Mouse (Mus musculus): Measurements from ENCODE around the gene Gm20388. TPM values are rescaled to one million over a fixed set of nuclear protein-coding genes. Genes with fewer than 3 reads are reported as not detected.

The Gm20388 gene
- polyA plus RNA-seq, 1 experiment = 28.1 TPM

GRCm38 (mm10) chr8:120042542-120043312, 132.1 kb downstream of the Gm20388 start:
- H3K36me3 ChIP-seq (ENCODE audit: control insufficient read depth, insufficient read depth, low read length, poor library complexity, severe bottlenecking) = no peaks in the 10 kb centered on the region
- H3K27ac ChIP-seq (ENCODE audit: insufficient read depth, low read length) = no peak overlapping the region
- no peak overlapping the region for H3K9ac ChIP-seq (ENCODE audit: low read depth, poor library complexity, severe bottlenecking)
- no peaks in the 10 kb centered on the region for H3K27me3 ChIP-seq (ENCODE audit: control insufficient read depth, insufficient read depth, low read length, poor library complexity, severe bottlenecking)
- no peak overlapping the region for H3K4me3 ChIP-seq (ENCODE audit: low read depth, low read length)
- H3K9me3 ChIP-seq (replicated peaks; ENCODE audit: control insufficient read depth, insufficient read depth, low read length, poor library complexity, severe bottlenecking) = no peaks in the 10 kb centered on the region
- H3K4me1 ChIP-seq (ENCODE audit: control insufficient read depth, insufficient read depth, low read length) = no peaks in the 10 kb centered on the region
- TF ChIP-seq EP300 (IDR thresholded peaks at IDR 0.05; ENCODE audit: insufficient read depth, low read depth, low read length) (no peak), CTCF (IDR thresholded peaks at IDR 0.05; ENCODE audit: low read depth, low read length) (no peak), POLR2A (IDR thresholded peaks at IDR 0.05; ENCODE audit: insufficient read depth, low read length) (no peak)

- H3K27ac ChIP-seq (ENCODE audit: insufficient read depth, low read length) = no peak overlapping the region
- H3K9ac ChIP-seq (ENCODE audit: low read depth, poor library complexity, severe bottlenecking) = no peak overlapping the region
- H3K36me3 ChIP-seq (ENCODE audit: control insufficient read depth, insufficient read depth, low read length, poor library complexity, severe bottlenecking) = no peaks in the 10 kb centered on the region
- no peaks in the 10 kb centered on the region for H3K27me3 ChIP-seq (ENCODE audit: control insufficient read depth, insufficient read depth, low read length, poor library complexity, severe bottlenecking)
- H3K4me1 ChIP-seq (ENCODE audit: control insufficient read depth, insufficient read depth, low read length) = no peaks in the 10 kb centered on the region
- no peak overlapping the region for H3K4me3 ChIP-seq (ENCODE audit: low read depth, low read length)
- no peaks in the 10 kb centered on the region for H3K9me3 ChIP-seq (replicated peaks; ENCODE audit: control insufficient read depth, insufficient read depth, low read length, poor library complexity, severe bottlenecking)
- no peak for TF ChIP-seq POLR2A (IDR thresholded peaks at IDR 0.05; ENCODE audit: insufficient read depth, low read length)
These were observed 134.3 kb downstream of the Gm20388 start for GRCm38 (mm10) chr8:120044907-120045306.

- Histone ChIP-seq H3K27me3 (ENCODE audit: control insufficient read depth, insufficient read depth, low read length, poor library complexity, severe bottlenecking) (no peaks in the 10 kb centered on the region), H3K4me1 (ENCODE audit: control insufficient read depth, insufficient read depth, low read length) (no peaks in the 10 kb centered on the region), H3K27ac (ENCODE audit: insufficient read depth, low read length) (no peak overlapping the region), H3K9me3 (replicated peaks; ENCODE audit: control insufficient read depth, insufficient read depth, low read length, poor library complexity, severe bottlenecking) (no peaks in the 10 kb centered on the region), H3K4me3 (ENCODE audit: low read depth, low read length) (no peak overlapping the region), H3K9ac (ENCODE audit: low read depth, poor library complexity, severe bottlenecking) (no peak overlapping the region), H3K36me3 (ENCODE audit: control insufficient read depth, insufficient read depth, low read length, poor library complexity, severe bottlenecking) (no peaks in the 10 kb centered on the region)
- TF ChIP-seq EP300 (IDR thresholded peaks at IDR 0.05; ENCODE audit: insufficient read depth, low read depth, low read length) = no peak
- no peak for TF ChIP-seq CTCF (IDR thresholded peaks at IDR 0.05; ENCODE audit: low read depth, low read length)
- TF ChIP-seq POLR2A (IDR thresholded peaks at IDR 0.05; ENCODE audit: insufficient read depth, low read length) = no peak
These were observed 134.8 kb downstream of the Gm20388 start for GRCm38 (mm10) chr8:120045471-120045870.

- H3K4me1 ChIP-seq (ENCODE audit: control insufficient read depth, insufficient read depth, low read length) = no peaks in the 10 kb centered on the region
These were observed 135.8 kb downstream of the Gm20388 start for GRCm38 (mm10) chr8:120046258-120047020.

GRCm38 (mm10) chr8:120049949-120050348, 139.3 kb downstream of the Gm20388 start:
- Histone ChIP-seq H3K36me3 (ENCODE audit: control insufficient read depth, insufficient read depth, low read length, poor library complexity, severe bottlenecking) (no peaks in the 10 kb centered on the region), H3K4me3 (ENCODE audit: low read depth, low read length) (no peak overlapping the region), H3K27ac (ENCODE audit: insufficient read depth, low read length) (no peak overlapping the region), H3K27me3 (ENCODE audit: control insufficient read depth, insufficient read depth, low read length, poor library complexity, severe bottlenecking) (no peaks in the 10 kb centered on the region), H3K9me3 (replicated peaks; ENCODE audit: control insufficient read depth, insufficient read depth, low read length, poor library complexity, severe bottlenecking) (no peaks in the 10 kb centered on the region), H3K4me1 (ENCODE audit: control insufficient read depth, insufficient read depth, low read length) (no peaks in the 10 kb centered on the region), H3K9ac (ENCODE audit: low read depth, poor library complexity, severe bottlenecking) (no peak overlapping the region)
- TF ChIP-seq CTCF (IDR thresholded peaks at IDR 0.05; ENCODE audit: low read depth, low read length) = no peak

More at GRCm38 (mm10) chr8:120046258-120047020, 135.8 kb downstream of the Gm20388 start:
- no peaks in the 10 kb centered on the region for H3K36me3 ChIP-seq (ENCODE audit: control insufficient read depth, insufficient read depth, low read length, poor library complexity, severe bottlenecking)
- H3K27me3 ChIP-seq (ENCODE audit: control insufficient read depth, insufficient read depth, low read length, poor library complexity, severe bottlenecking) = no peaks in the 10 kb centered on the region
- no peak overlapping the region for H3K4me3 ChIP-seq (ENCODE audit: low read depth, low read length)
- H3K9ac ChIP-seq (ENCODE audit: low read depth, poor library complexity, severe bottlenecking) = no peak overlapping the region
- H3K9me3 ChIP-seq (replicated peaks; ENCODE audit: control insufficient read depth, insufficient read depth, low read length, poor library complexity, severe bottlenecking) = no peaks in the 10 kb centered on the region
- no peak overlapping the region for H3K27ac ChIP-seq (ENCODE audit: insufficient read depth, low read length)
- TF ChIP-seq POLR2A (IDR thresholded peaks at IDR 0.05; ENCODE audit: insufficient read depth, low read length) = no peak
- no peak for TF ChIP-seq EP300 (IDR thresholded peaks at IDR 0.05; ENCODE audit: insufficient read depth, low read depth, low read length)
- no peak for TF ChIP-seq CTCF (IDR thresholded peaks at IDR 0.05; ENCODE audit: low read depth, low read length)

- Histone ChIP-seq H3K9ac (ENCODE audit: low read depth, poor library complexity, severe bottlenecking) (no peak overlapping the region), H3K27ac (ENCODE audit: insufficient read depth, low read length) (no peak overlapping the region), H3K9me3 (replicated peaks; ENCODE audit: control insufficient read depth, insufficient read depth, low read length, poor library complexity, severe bottlenecking) (no peaks in the 10 kb centered on the region), H3K27me3 (ENCODE audit: control insufficient read depth, insufficient read depth, low read length, poor library complexity, severe bottlenecking) (no peaks in the 10 kb centered on the region), H3K4me3 (ENCODE audit: low read depth, low read length) (no peak overlapping the region), H3K4me1 (ENCODE audit: control insufficient read depth, insufficient read depth, low read length) (no peaks in the 10 kb centered on the region), H3K36me3 (ENCODE audit: control insufficient read depth, insufficient read depth, low read length, poor library complexity, severe bottlenecking) (no peaks in the 10 kb centered on the region)
- TF ChIP-seq EP300 (IDR thresholded peaks at IDR 0.05; ENCODE audit: insufficient read depth, low read depth, low read length) = no peak
- TF ChIP-seq POLR2A (IDR thresholded peaks at IDR 0.05; ENCODE audit: insufficient read depth, low read length) = no peak
- no peak for TF ChIP-seq CTCF (IDR thresholded peaks at IDR 0.05; ENCODE audit: low read depth, low read length)
These were observed 139.7 kb downstream of the Gm20388 start for GRCm38 (mm10) chr8:120050376-120050775.

Data from ES-Bruce4 (cell line).